Mouse (Mus musculus): ENCODE data around the gene Agpat4.

Agpat4 gene

DNA sequence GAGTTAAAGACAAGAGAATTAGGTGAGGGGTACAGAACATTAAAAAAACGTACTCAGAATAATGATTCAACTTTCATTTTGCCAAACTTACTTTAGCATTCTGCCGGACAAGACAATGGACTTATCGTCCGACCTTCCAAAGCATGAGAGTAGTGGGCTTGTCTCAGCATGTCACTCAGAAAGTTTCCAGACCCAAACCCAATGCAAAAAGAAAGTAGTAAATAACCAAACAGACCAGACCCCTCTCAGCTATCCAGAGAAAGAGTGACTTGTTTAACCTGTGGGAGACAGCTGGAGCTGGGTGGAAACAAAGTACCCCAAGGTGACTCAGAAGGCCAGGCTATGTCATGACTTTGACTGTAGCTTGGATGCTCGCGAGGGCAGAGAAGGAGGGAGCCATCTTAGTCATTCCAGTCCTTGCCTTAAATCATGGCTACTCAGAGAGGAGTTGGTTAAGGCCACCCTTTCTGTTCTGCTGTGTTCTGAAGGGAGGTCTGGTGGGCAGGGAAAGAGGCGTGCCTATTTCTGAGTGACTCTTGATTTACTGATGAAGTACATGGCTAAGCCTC lies 2.8 kb downstream of the Agpat4 start:
- in situ Hi-C loops (cut with MseI, MboI) = loop anchor here in 1 of 2 experiments (5.0 kb wide), 1 partner anchor 84 kb away; no protein-coding TSS in a partner anchor

DNA sequence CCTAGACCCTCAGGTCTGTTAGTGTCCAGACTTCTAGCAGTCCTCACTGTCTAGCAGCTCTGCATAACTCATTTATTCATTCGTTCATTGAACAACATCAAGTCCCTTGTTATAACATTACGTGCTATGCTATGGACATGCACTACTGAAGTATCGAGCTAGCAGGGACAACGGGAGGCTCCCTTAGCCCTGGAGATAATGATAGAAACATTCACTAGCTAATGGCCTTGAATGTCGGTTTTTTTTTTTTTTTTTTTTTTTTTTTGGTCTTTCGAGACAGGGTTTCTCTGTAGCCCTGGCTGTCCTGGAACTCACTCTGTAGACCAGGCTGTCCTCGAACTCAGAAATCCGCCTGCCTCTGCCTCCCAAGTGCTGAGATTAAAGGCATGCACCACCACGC lies 3.8 kb downstream of the Agpat4 start:
- in situ Hi-C loops (cut with MseI, MboI) = loop anchor here in 1 of 2 experiments (5.0 kb wide), 1 partner anchor 85 kb away; no protein-coding TSS in a partner anchor

DNA sequence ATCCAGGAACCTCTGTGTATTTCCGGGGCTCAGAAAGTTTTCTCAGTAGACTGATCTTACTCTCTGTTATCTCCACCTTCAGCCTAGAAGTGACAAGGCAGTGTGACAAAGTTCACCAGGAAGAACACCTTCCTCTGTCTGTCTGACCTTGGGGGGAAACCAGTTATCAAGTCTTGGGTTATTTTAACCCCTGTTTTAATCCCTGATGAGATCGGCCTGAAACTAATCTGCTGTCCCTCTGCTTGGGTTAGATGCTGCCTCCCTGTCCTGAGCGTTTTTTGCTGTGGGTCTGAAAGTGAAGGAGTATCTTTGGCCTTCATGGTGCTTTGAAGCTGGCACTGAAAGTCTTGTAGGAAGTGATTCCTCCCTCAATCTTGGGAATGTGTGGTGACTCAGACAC lies 4.7 kb downstream of the Agpat4 start:
- in situ Hi-C loops (cut with MseI, MboI) = loop anchor here in 1 of 2 experiments (5.0 kb wide), 1 partner anchor 86 kb away; no protein-coding TSS in a partner anchor

DNA sequence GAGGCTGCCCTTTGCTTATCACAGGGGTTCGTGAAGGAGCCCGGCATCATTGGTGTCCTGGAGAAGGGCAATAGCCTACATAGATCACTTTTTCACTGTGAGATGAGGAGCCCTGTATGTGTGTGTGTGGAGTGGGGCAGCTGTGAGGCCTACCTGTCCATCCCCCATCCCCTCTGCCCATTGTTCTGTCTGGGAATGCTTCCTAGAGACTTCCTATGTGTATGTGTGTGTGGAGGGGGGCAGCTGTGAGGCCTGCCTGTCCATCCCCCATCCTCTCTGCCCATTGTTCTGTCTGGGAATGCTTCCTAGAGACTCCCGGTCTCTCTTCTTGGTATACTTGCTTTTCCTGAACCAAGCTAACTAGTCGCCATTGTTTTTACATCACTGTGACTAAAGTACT lies 8.6 kb downstream of the Agpat4 start:
- in situ Hi-C loops (cut with MseI, MboI) = no loop called here

DNA sequence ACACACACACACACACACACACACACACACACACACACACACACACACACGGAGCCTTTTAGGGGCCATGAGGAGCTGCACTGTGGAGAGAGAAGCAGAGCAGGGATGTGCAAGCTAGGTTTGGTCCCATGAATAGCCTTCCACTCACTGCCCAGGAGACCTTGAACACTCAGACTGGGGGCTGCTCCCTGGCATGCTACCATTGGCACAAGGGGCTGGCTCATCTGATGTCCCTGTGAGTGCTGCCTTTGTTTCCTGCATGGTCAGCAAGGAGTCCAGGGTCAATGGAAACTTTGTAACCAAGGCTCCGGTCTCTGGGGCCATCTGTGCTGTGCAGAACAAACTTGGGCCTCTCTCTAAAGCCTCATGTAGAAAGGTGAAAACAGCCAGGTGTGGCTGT lies 10.5 kb downstream of the Agpat4 start:
- in situ Hi-C loops (cut with MseI, MboI) = no loop called here

DNA sequence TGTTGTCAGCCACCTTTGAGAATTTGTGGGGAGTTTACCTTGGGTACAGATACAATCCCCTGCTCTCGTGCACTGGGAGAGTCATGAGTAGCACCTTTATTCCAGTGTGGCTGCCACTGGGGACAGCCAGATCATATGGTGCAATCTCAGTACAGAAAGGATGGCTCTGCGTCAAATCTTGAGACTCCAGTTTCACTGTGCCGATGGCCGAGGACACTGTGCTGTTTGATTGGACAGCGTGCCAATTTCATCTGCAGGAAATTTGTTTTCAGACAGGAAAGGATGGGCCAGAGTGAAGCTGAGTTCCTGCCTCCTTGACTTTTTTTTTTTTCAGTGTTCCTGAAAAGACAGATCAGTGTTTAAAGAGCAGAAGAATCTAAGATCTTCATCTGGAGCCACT lies 12.7 kb downstream of the Agpat4 start:
- in situ Hi-C loops (cut with MseI, MboI) = no loop called here

DNA sequence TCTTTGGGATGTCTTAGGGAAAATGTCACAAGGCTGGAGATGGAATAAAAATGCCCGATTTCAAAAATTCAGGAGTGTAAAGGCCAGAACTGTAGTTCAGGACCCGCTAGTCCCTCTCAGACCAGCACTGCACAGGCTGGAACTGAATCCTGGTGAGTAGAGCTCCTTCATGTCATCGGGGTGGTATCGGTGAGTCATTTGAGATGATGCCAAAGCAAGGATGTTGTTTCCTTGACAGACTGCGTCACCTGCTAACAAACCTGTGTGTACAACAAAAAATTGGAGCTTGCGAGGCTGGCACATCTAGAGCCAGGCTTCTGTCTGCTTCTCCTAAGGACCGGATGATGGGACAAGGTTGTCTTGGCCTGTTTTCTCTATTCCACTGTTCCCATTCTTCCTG lies 13.1 kb downstream of the Agpat4 start:
- in situ Hi-C loops (cut with MseI, MboI) = no loop called here

DNA sequence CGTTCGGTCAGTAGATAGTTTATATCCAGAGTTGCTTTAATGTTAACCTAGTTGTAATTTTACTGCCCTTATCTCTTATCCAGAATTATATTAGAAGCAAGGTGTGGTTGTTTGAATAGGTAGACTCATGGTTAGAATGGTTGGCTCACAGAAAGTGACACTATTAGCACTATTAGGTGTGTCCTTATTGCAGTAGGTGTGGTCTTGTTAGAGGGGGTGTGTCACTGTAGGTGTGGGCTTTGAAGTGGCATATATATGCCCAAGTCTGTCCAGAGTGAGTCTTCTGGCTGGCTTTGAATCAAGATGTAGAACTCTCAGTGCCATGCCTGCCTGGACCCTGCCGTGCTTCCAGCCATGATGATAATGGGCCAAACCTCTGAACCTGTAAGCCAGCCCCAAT lies 14.4 kb downstream of the Agpat4 start:
- in situ Hi-C loops (cut with MseI, MboI) = no loop called here

GRCm38 (mm10) chr17:12133985-12134384 lies 15.5 kb downstream of the Agpat4 start:
- in situ Hi-C loops (cut with MseI, MboI) = no loop called here

DNA sequence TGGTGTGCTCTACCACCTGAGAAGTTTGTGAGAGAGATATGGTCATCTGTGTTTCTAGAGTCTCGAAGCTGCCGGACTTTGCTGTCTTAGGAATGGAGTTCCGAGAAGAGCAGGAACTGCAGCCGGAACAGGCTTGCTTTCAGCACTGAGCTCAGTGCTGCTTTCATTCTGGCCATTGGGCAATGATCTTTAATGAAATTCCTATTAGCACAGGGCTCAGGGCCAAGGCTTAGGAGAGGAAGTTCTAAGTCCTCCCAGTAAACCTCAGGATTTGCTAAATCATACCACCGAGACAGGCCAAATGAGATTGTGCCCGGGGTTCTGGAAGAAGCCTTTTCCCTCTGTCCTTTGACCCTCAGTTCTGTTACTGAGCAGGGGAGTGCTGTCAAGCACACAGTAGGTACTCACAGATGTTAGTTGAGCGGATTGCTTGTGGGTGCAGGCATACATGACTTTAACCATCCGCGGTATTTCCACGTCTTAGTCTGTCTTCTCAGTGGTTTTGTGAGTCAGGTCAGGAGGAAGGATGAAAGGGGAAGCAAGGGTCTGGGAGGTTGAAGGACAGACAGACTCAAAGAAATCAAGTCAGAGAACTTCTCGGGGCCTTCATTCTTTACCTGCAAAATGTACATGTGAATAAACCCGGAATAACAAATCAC lies 16.6 kb downstream of the Agpat4 start:
- in situ Hi-C loops (cut with MseI, MboI) = no loop called here

DNA sequence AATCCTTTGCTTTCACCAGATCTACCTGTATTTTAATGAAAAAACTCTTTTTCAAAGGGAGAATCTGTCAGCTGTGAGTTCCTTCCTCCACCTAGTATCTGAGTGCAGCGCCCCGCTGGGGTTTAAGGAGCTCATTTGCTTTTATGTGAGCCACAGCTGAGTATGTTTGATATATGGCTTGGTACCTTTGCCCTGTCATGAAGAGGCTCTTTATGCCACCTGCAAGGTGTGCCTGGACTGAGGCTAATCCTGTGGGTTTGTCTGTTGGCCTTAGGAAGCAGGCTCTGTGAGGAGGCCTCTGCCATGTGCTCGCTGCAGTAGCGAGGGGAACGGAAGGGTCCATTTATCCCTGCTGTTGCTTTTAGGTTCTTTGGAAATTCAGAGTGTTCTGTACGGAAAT lies 19.9 kb downstream of the Agpat4 start:
- in situ Hi-C loops (cut with MseI, MboI) = no loop called here

- in situ Hi-C loops (cut with MseI, MboI) = no loop called here
Observed at GRCm38 (mm10) chr17:12143948-12144364, 25.5 kb downstream of the Agpat4 start.

GRCm38 (mm10) chr17:12146132-12146681 lies 27.7 kb downstream of the Agpat4 start:
- in situ Hi-C loops (cut with MseI, MboI) = no loop called here

DNA sequence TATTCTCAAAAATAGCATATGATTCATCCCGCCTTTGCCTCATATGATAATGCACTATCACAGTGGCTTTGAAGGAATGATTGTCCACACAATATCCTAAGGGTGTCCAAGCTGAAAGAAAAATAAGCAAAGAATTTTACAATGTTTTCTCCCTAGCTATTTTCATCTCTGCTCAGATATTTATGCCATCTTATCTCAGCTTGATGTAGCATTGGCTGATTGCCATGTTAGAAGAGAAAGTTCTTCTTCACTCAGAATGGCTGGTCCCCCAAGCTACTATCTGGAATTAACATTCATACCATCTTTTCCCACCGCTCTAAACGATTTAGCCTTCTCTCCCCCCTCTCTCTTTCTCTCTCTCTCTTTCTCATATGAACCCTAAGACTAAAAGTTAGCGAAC lies 29.3 kb downstream of the Agpat4 start:
- in situ Hi-C loops (cut with MseI, MboI) = no loop called here

GRCm38 (mm10) chr17:12149232-12149861 lies 30.8 kb downstream of the Agpat4 start:
- in situ Hi-C loops (cut with MseI, MboI) = no loop called here

- in situ Hi-C loops (cut with MseI, MboI) = no loop called here
Observed at GRCm38 (mm10) chr17:12150970-12151369, 32.5 kb downstream of the Agpat4 start.

- in situ Hi-C loops (cut with MseI, MboI) = no loop called here
Observed at GRCm38 (mm10) chr17:12154260-12154659, 35.8 kb downstream of the Agpat4 start.

- in situ Hi-C loops (cut with MseI, MboI) = no loop called here
Observed at GRCm38 (mm10) chr17:12155236-12155635, 36.7 kb downstream of the Agpat4 start.

DNA sequence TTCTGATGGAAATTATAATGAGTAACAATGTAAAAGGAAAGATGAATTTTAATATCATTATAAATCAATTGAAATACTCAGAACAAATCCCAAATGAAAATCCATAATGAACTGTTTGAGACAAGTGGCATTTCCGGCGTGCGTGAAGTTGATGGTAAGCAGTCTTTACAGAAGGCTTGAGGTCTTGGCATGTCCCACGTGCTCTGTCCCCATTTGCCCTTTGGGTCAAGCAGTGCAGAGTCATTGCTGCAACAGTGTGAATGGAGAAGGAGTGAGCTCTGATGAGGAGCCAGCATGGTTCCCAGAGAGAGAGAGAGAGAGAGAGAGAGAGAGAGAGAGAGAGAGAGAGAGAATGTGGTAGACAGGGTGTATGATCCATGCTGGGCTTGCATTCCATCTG lies 37.4 kb downstream of the Agpat4 start:
- in situ Hi-C loops (cut with MseI, MboI) = no loop called here

- in situ Hi-C loops (cut with MseI, MboI) = no loop called here
Observed at GRCm38 (mm10) chr17:12156661-12157060, 38.2 kb downstream of the Agpat4 start.

DNA sequence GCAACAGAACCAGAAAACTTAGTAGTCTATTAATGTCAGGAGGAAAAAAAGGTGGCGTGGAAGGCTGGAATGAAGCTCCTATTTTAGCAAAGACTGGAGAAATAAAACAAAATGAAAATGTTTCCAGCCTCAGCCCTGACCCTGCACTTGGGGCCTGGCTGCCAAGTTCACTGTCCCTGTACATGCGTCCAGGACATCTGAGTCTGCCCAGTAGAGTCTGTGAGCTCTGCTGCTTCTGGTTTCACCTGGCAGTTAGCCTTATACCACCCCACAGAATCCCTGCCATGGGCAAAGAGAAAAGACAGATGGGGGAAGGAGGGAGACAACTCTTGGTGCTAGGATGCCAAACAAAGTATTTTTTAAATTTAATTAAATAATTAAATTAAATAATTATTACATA lies 38.7 kb downstream of the Agpat4 start:
- in situ Hi-C loops (cut with MseI, MboI) = no loop called here

DNA sequence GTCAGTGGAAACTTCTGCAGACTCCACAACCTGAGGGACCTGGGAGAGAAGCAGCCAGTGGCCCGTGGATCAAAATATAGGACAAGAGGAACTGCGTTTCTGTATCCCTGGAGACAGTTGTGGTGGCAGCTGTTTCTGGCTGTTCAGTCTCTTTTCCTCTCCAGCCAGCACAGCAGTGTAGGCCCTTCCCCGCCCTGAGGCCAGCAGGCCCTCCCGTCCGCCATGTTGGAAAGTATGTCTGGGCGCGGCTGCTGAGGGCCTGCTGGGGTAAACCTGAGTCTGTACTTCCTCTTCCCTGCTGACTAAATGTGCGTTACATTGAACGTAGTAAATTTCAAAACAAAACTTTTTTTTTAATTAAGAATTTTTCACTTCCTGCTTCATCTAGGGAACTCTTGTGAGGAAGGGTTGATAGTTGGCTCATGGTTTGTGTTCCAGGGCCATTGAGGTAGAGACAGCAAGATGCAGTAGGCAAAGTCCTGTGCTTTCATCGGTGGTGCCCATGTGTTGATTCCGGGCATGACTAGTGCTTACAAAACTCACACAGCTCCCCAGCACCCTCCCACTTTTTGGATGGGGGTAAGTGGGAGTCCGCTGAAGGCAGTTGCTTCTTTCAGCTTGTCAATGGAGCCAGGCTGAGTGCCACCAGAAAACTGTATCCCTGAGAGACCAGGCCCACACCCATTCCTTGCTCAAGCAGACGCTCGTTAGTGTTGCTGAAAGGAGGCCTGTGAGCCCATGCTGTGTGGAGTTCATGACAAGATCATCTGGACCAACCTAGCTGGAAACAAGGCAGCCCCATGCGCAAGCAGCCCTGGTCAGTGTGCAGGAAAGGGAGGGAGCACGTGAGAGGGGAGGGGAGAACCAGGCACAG lies 40.9 kb downstream of the Agpat4 start:
- in situ Hi-C loops (cut with MseI, MboI) = no loop called here
